Mouse (Mus musculus) olfactory bulb, adult 2 months (tissue): ENCODE measurements at regions not wholly inside any gene's neighbourhood (a gene's known extent, or its start where the extent isn't known, plus 50 kb on each side); places are given as distances from the start of the nearest gene placed in this dataset.

Experiments
- H3K27ac ChIP-seq: fragments of 200-500 bp; 2 replicates; pipeline ENCODE4 v1.5.1; 2012; ENCODE audit warnings: low read depth, low read length; ENCODE audit not compliant: insufficient read depth
- H3K4me1 ChIP-seq: fragments of 200-500 bp; 2 replicates; pipeline ENCODE4 v1.6.1; 2012; ENCODE audit warnings: low read length; ENCODE audit not compliant: control insufficient read depth, insufficient read depth
- H3K4me3 ChIP-seq: fragments of 200-500 bp; 2 replicates; pipeline ENCODE4 v1.5.1; 2012; ENCODE audit warnings: mild to moderate bottlenecking, low read depth, low read length, moderate library complexity; ENCODE audit not compliant: insufficient read depth
- CTCF ChIP-seq: fragments of 200-500 bp; IDR thresholded peaks from 2 replicates; pipeline ENCODE4 v1.5.1; 2012; ENCODE audit warnings: low read depth, mild to moderate bottlenecking, low read length, moderate library complexity; ENCODE audit not compliant: insufficient read depth
- POLR2A ChIP-seq: fragments of 200-500 bp; IDR thresholded peaks from 2 replicates; pipeline ENCODE4 v1.6.1; 2012; ENCODE audit warnings: mild to moderate bottlenecking, low read depth, low read length, moderate library complexity; ENCODE audit not compliant: insufficient read depth
- WGBS: fragments of 180-500 bp; shearing (Covaris S2); methylation state at CpG from one replicate; pipeline ENCODE4 v1.1.7; 2018; 5-methylcytosine and 5-hydroxymethylcytosine counted together

DNA sequence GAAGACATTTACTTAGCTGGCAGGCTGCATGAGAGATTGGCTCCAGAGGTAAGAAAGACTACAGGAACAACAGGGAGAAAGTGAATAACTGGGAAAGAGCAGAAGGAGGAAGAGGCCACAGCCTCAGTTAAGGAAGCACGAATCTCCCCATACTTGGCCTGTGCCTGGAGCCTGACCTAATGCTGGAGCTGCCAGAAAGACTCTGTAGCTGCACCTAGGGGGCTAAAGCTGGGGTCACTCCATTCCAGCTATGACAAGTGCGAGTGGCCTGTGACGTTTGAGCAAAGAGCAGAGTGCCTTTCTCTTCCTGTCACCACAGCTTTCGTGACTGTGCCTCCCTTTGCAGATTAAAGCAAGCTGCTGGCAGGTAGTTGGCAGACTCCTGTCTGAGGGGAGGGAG, 250.6 kb downstream of the Bcl11a start:
- Histone ChIP-seq H3K4me3 (no peak overlapping the region), H3K4me1 (no peaks in the 10 kb centered on the region), H3K27ac (no peak overlapping the region)
- TF ChIP-seq CTCF (no peak), POLR2A (no peak)
- WGBS: 87% methylated on average over 4 of the region's 4 CpGs

DNA sequence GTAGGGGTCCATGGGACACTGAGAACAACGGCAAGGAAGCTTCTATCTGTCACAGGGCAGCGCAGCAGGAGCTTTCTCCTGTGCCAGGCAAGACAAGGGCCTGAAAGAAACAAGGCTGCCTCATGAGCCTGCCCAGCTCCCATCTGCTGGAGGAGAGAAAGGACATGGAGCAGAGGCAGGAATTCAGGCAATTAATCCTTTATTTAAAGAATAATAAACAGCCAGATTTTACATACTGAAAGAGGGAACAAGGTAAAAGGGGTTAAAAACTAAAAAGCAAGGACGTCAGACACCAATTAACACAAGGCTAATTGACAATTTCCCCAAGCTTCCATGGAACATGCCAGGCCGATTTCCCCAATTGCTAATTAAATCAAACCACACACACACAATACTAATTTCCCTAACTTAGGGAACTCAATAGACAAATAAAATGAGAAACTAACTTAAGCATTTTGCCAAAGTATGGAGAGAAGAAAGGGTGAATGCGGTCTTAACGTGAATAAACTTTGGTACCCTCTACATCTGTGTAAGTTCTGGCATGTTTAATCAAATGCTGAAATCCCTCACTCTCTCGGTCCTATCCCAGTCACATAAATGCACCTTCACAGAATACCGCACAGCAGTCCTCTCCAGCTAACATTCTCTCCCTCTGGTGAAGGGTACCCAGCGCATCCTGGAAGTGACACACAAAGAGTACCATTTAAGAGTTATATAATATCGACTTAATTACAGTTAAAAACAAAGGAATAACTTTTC, 252.7 kb downstream of the Bcl11a start:
- Histone ChIP-seq H3K4me3 (no peak overlapping the region), H3K4me1 (no peaks in the 10 kb centered on the region), H3K27ac (no peak overlapping the region)
- TF ChIP-seq CTCF: no peak
- 56% methylated on average over 10 of the region's 10 CpGs for WGBS

DNA sequence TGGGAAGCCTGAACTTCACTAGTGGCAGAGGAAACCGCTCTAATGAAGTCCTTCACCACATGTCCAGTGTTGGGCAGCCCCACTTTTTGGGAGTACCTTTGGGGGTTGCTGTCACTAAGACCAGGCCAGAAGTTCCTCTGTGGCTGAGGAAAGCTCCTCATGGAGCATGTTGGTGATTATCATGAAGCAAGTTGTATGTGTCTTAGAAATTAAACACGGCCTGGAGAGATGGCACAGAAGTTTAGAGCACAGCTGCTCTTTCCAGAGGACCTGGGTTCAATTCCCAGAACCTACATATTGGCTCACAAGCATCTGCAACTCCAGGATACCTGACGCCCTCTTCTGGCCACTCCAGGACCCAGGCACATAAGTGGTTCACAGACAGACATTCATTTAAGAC, 254.4 kb downstream of the Bcl11a start:
- Histone ChIP-seq H3K4me1 (no peaks in the 10 kb centered on the region), H3K4me3 (no peak overlapping the region), H3K27ac (no peak overlapping the region)
- TF ChIP-seq CTCF: no peak
- TF ChIP-seq POLR2A: no peak
- 97% methylated on average over 3 of the region's 3 CpGs for WGBS

DNA sequence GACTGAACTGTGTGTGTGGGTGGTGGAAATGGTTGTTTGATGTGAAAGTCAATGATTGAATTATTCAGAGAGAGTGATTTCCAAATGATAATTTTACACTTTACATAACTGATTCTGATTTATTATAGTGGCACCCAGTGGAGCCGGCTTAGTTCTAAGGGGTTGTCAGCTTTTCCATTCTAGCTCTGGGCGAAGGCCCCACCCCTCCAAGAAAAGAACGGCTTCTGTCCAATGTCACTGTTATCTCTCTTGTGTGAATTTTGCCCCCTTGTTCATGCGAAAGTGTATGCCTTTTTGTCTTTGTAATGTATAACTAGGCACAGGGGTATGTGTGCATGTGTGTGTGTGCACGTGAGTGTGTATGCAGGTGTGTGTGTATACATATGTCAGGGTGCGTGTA, 255.3 kb downstream of the Bcl11a start:
- TF ChIP-seq POLR2A (no peak), CTCF (no peak)
- Histone ChIP-seq H3K4me1 (no peaks in the 10 kb centered on the region), H3K27ac (no peak overlapping the region), H3K4me3 (no peak overlapping the region)
- WGBS: 96% methylated on average over 6 of the region's 6 CpGs

DNA sequence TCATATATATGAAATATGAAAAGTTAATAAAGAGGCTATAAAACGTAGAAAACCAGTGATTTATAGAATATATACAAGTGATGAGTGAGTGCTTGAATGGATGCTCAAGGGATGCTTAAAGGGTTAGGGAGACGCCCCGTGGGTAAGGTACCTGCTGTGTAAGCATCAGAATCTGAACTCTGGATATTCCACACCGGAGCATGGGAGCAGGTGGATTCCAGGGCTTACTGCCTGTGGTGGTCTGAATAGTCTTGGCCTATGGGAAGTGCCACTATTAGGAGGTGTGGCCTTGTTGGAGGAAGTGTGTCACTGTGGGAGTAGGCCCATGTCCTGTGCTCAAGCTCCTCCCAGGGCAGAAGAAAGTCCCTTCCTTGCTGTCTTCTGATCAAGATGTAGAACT, 257.4 kb downstream of the Bcl11a start:
- no peaks in the 10 kb centered on the region for H3K4me1 ChIP-seq
- no peak overlapping the region for H3K4me3 ChIP-seq
- TF ChIP-seq POLR2A (no peak), CTCF (no peak)
- 98% methylated on average over 4 of the region's 4 CpGs for WGBS
- no peak overlapping the region for H3K27ac ChIP-seq

DNA sequence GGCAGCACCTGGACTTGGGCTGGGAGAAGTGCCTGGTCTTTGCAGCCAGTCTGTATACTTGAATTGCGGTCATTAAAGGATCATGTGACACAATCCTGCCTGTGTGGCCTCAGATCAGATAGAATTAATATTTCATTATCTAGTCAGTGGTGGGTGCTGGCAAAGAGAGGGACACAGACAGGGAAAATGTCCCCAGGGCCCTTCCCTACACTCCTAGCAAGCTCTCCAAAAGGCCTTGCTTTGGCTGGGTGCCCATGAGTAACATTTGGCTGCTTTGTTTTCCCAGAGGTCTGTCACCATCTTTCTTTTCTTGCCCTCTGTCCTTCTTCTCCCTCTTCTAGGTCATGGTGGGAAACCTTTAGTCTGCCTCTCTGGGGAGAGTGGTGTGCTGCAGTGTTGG, 260.3 kb downstream of the Bcl11a start:
- WGBS: 97% methylated on average over 1 of the region's 1 CpGs
- no peak overlapping the region for H3K27ac ChIP-seq
- no peak for TF ChIP-seq POLR2A
- no peak for TF ChIP-seq CTCF
- no peaks in the 10 kb centered on the region for H3K4me1 ChIP-seq
- no peak overlapping the region for H3K4me3 ChIP-seq

DNA sequence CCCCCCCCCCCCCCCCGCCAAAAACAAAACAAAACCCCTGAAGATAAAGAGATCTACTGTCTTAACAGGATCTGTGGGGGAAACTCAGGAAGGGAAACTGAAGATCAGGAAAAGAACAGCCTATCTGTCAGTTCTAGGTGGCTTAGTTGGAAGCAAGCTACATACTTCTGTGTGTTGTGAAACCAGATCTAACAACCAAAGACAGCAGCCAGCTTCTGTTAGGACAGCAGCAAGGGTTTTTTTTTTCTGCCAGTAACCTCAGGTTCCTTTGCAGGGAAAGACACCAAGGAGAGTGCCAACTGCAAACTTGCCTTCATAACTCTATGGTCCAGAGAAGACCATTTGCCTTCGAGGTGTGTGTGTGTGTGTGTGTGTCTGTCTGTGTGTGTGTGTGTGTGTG, 261.2 kb downstream of the Bcl11a start:
- TF ChIP-seq CTCF (no peak), POLR2A (no peak)
- H3K27ac ChIP-seq: no peak overlapping the region
- H3K4me3 ChIP-seq: no peak overlapping the region
- WGBS: 45% methylated on average over 2 of the region's 2 CpGs
- H3K4me1 ChIP-seq: no peaks in the 10 kb centered on the region

DNA sequence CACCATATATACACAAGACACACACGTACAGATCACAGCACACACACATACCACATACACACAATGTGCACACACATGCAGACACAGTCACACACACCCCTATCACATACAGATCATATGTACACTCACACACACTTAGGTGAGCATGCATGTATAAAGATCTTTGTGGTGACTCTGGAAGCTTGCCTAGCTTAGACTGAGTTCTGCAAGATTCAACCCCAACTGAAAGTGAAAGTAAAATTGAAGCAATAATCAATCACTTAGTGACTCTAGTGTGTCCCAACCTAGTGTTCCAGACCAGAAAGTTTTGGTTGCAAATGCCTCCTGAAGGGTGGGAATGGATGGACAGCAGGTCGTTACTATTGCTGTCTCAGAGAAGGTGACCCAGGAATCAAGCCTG, 262.8 kb downstream of the Bcl11a start:
- H3K4me3 ChIP-seq: no peak overlapping the region
- TF ChIP-seq CTCF: no peak
- TF ChIP-seq POLR2A: no peak
- no peak overlapping the region for H3K27ac ChIP-seq
- no peaks in the 10 kb centered on the region for H3K4me1 ChIP-seq
- 96% methylated on average over 2 of the region's 2 CpGs for WGBS

DNA sequence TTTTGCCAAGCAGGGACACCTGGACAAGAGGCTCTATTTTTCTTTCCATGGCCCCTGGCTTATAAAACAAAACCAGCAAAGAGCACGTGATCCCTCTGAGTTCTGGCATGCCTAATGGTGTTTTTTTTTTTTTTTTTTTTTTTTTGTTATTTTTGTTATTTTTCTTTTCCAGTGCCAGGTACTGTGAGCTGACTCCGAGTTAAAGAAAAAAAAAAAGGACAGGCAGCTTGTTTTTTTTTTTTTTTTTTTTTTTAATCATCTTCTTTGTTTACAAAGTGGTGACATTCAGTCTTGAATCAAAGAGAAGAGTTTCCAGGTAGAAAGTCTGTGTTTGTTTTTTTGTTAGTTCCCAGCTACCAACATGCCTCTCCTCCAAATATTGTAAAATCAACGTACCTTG, 263.8 kb downstream of the Bcl11a start:
- Histone ChIP-seq H3K4me1 (no peaks in the 10 kb centered on the region), H3K27ac (no peak overlapping the region), H3K4me3 (no peak overlapping the region)
- TF ChIP-seq CTCF (no peak), POLR2A (no peak)
- 80% methylated on average over 3 of the region's 3 CpGs for WGBS

DNA sequence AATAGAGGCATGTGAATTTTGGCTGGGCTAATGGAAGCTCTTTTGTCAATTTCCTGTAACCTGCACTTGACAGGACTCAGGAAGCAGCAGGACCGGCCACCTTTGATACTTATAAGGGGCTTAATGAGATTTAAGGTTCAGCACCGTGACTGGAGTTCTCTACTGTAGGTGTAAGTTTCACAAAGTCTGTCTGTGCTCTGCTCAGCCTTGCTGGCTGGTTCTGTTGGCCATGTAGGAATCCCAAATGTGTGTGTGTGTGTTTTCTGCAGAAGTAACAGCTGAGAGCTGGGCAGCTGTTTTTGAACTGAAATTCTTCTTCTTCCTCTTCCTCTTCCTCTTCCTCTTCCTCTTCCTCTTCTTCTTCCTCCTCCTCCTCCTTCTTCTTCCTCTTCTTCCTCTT, 264.3 kb downstream of the Bcl11a start:
- Histone ChIP-seq H3K27ac (no peak overlapping the region), H3K4me1 (peaks cover 3% of the 10 kb centered on the region; the same call in 1 of the 2 replicates), H3K4me3 (no peak overlapping the region)
- no peak for TF ChIP-seq POLR2A
- TF ChIP-seq CTCF: no peak
- 72% methylated on average over 2 of the region's 2 CpGs for WGBS
